7 mouse cellular contexts compared by ENCODE assay signal in the genomic region with DNA sequence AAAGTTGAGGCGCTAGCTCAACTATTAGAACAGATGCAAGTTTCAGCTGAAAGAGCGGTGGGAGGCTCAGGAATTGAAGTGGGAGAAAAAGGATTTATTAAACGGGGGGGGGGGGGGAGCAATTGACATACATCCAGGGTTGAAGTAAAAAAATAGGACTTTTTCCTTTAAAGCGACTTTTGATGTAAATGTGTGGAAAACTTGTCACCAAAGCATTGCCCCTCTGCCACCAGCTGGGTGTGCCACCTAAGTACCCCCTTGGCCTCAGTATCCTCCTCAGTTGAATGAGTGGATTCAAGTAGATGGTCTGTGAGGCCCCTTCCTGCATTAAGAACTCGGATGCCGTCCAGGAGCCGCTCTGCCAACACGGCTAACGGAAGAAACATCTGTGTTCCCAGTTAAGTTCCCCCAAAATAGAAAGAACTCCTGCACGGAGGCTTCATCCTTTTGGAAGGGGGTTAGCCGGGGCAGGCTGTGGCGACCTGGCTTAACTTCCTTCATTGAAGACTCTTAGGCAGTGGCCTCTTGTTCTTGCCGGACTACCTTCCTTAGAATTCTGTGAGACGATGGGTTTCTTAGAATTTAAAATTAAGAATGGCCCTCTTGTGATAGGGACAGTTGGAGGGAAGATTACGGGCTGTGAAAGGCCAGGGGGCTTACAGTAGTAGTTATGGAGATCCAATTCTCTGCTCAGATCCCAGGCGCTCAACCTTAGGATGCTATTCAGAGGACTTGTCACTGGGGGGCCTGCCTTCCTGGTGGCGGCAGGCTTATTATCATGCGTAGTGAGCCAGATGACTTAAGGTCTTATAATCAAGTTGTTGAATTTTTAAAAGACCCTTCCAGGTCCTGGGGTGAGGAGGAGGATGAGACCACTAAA. TPM values are rescaled to one million over a fixed set of nuclear protein-coding genes. Genes with fewer than 3 reads are reported as not detected.
DNase-seq lines count a peak whose midpoint lies in the region; ATAC-seq and TF ChIP-seq lines count a peak whose summit lies in the region.

No protein-coding gene starts in this region.

- peak overlapping the region; percentile 93 for H3K9ac ChIP-seq in ES-Bruce4 (ENCODE audit: low read depth, poor library complexity, severe bottlenecking)
- peak overlapping the region; percentile 94 for H3K9ac ChIP-seq in kidney, embryonic 15.5 days
- H3K9ac ChIP-seq in midbrain, embryonic 13.5 days (replicated peaks) = peak overlapping the region; percentile 91

- no peaks in the 10 kb centered on the region for H3K27me3 ChIP-seq in ES-Bruce4 (ENCODE audit: control insufficient read depth, insufficient read depth, low read length, poor library complexity, severe bottlenecking)
- H3K27me3 ChIP-seq in kidney, embryonic 15.5 days = no peaks in the 10 kb centered on the region
- H3K27me3 ChIP-seq in midbrain, embryonic 13.5 days = no peaks in the 10 kb centered on the region

- no peak for ATAC-seq in kidney, embryonic 15.5 days (replicated peaks; ENCODE audit: low FRiP score)
- no peak for ATAC-seq in midbrain, embryonic 13.5 days

- WGBS in kidney, embryonic 15.5 days = 1% methylated on average over 18 of the region's 18 CpGs
- WGBS in midbrain, embryonic 13.5 days = under 1% methylated on average over 18 of the region's 18 CpGs

- TF ChIP-seq EP300 in ES-Bruce4 (IDR thresholded peaks at IDR 0.05; ENCODE audit: insufficient read depth, low read depth, low read length) = peak; percentile 72

- TF ChIP-seq CTCF in ES-Bruce4 (IDR thresholded peaks at IDR 0.05; ENCODE audit: low read depth, low read length) = peak; percentile 22

- peak overlapping the region; percentile 49; the same call in 1 of the 2 replicates for H3K27ac ChIP-seq in ES-Bruce4 (ENCODE audit: insufficient read depth, low read length)
- peak overlapping the region; percentile 98 for H3K27ac ChIP-seq in kidney, embryonic 15.5 days
- H3K27ac ChIP-seq in midbrain, embryonic 13.5 days = peak overlapping the region; percentile 91

- intact Hi-C loops in left cerebral cortex, postnatal 36 days (cut with DNase I) = loop anchor here (5.0 kb wide), 2 partner anchors 158 to 768 kb away; no protein-coding TSS in a partner anchor

- TF ChIP-seq POLR2A in ES-Bruce4 (IDR thresholded peaks at IDR 0.05; ENCODE audit: insufficient read depth, low read length) = no peak

- DNase-seq in R1 (ENCODE audit: low read depth, low spot score) = peak; percentile 68
- peak; percentile 95 for DNase-seq in heart, adult 11 months
- DNase-seq in frontal cortex, adult 2 months (ENCODE audit: extremely low spot score in 1 of 2, low spot score in 1 of 2) = no peak
- no peak for DNase-seq in left cerebral cortex, postnatal 36 days (ENCODE audit: low spot score in 2 of 2)

- H3K4me1 ChIP-seq in ES-Bruce4 (ENCODE audit: control insufficient read depth, insufficient read depth, low read length) = peaks cover 4% of the 10 kb centered on the region
- H3K4me1 ChIP-seq in kidney, embryonic 15.5 days = peaks cover 30% of the 10 kb centered on the region
- H3K4me1 ChIP-seq in midbrain, embryonic 13.5 days (replicated peaks) = peaks cover 49% of the 10 kb centered on the region

- H3K9me3 ChIP-seq in ES-Bruce4 (replicated peaks; ENCODE audit: control insufficient read depth, insufficient read depth, low read length, poor library complexity, severe bottlenecking) = no peaks in the 10 kb centered on the region
- H3K9me3 ChIP-seq in kidney, embryonic 15.5 days (replicated peaks) = no peaks in the 10 kb centered on the region
- H3K9me3 ChIP-seq in midbrain, embryonic 13.5 days = no peaks in the 10 kb centered on the region

- peak overlapping the region; percentile 75 for H3K4me2 ChIP-seq in kidney, embryonic 15.5 days
- peak overlapping the region; percentile 68 for H3K4me2 ChIP-seq in midbrain, embryonic 13.5 days (replicated peaks)

- peaks cover 12% of the 10 kb centered on the region for H3K36me3 ChIP-seq in ES-Bruce4 (ENCODE audit: control insufficient read depth, insufficient read depth, low read length, poor library complexity, severe bottlenecking)
- peaks cover 8% of the 10 kb centered on the region for H3K36me3 ChIP-seq in kidney, embryonic 15.5 days
- peaks cover 4% of the 10 kb centered on the region; the same call in 1 of the 2 replicates for H3K36me3 ChIP-seq in midbrain, embryonic 13.5 days

- H3K4me3 ChIP-seq in ES-Bruce4 (ENCODE audit: low read depth, low read length) = peak overlapping the region; percentile 91
- H3K4me3 ChIP-seq in kidney, embryonic 15.5 days (replicated peaks) = peak overlapping the region; percentile 85
- peak overlapping the region; percentile 74 for H3K4me3 ChIP-seq in midbrain, embryonic 13.5 days (replicated peaks)

RNA-seq across cellular contexts. Expression of a gene that starts 1.7 kb away (rescaled TPM):
- polyA plus RNA-seq in ES-Bruce4 (2011; ENCODE audit: insufficient read depth, insufficient read length, low read depth, missing spikeins) = 16.1 and 17.5 TPM in 2 replicates
- polyA plus RNA-seq in kidney, embryonic 15.5 days (2015; fragmentation: Nextera tagmentation; extraction: Ambion mirVana) = 58.2 and 65.5 TPM in 2 replicates
- polyA plus RNA-seq in midbrain, embryonic 13.5 days (2015; fragmentation: Nextera tagmentation; extraction: Ambion mirVana) = 58.5 TPM in 2 replicates
- polyA plus RNA-seq in frontal cortex, adult 2 months (2012; rRNA removed) = 200 and 237 TPM in 2 replicates
- total RNA-seq in left cerebral cortex, postnatal 36 days (2021) = 100 to 1,000 TPM; 153 to 173 TPM

RNA-seq across cellular contexts. Expression of a gene that starts 49.2 kb away (rescaled TPM):
- 12.3 and 14.0 TPM in 2 replicates for polyA plus RNA-seq in ES-Bruce4 (2011; ENCODE audit: insufficient read depth, insufficient read length, low read depth, missing spikeins)
- polyA plus RNA-seq in kidney, embryonic 15.5 days (2015; fragmentation: Nextera tagmentation; extraction: Ambion mirVana) = 6.1 and 6.2 TPM in 2 replicates
- 9.8 and 11.1 TPM in 2 replicates for polyA plus RNA-seq in midbrain, embryonic 13.5 days (2015; fragmentation: Nextera tagmentation; extraction: Ambion mirVana)
- 9.6 and 11.5 TPM in 2 replicates for polyA plus RNA-seq in frontal cortex, adult 2 months (2012; rRNA removed)
- 10 to 100 TPM; 33.3 to 33.4 TPM for total RNA-seq in left cerebral cortex, postnatal 36 days (2021)

Comparison
In these comparisons a context has a peak if more than half of its experiments do, and no peak if none do; other contexts are left out.
1. DNase-seq: peak in R1 (single experiment) and heart, adult 11 months (single experiment); none in frontal cortex, adult 2 months (0 of 2) and left cerebral cortex, postnatal 36 days (0 of 2).
2. Peak in every context shown above with its lines, with median percentiles within 50 percentile points of each other: H3K27ac ChIP-seq, H3K4me3 ChIP-seq and H3K9ac ChIP-seq.